Mouse (Mus musculus) left cerebral cortex, adult 2 months (tissue): Measurements from ENCODE around the gene Elp4. TPM values are rescaled to one million over a fixed set of nuclear protein-coding genes. Genes with fewer than 3 reads are reported as not detected.

ENCODE experiments used
- DNase-seq, 2 experiments: peaks; one replicate each; pipeline ENCODE4 v3.0.0; 2021 to 2022; ENCODE audit warnings: low spot score in 2 of 2, mixed read lengths in 1 of 2; ENCODE audit errors: extremely low spot score in 1 of 2
- H3K27ac ChIP-seq: fragments of 200-600 bp; 2 replicates; pipeline ENCODE4 v1.8.1; 2022
- H3K4me3 ChIP-seq: fragments of 200-600 bp; 2 replicates; pipeline ENCODE4 v1.8.1; 2022
- CTCF ChIP-seq: fragments of 200-600 bp; IDR thresholded peaks from 2 replicates; pipeline ENCODE4 v1.8.1; 2022; ENCODE audit warnings: antibody characterized with exemption, mild to moderate bottlenecking, moderate library complexity
- intact Hi-C: fragments of 180-260 bp; cut with DNase I; formaldehyde crosslinking; loops from one replicate; pipeline ENCODE4 v1.15.1; 2025
- total RNA-seq, 2 experiments: library from RNA; stranded (reverse); gene quantifications; 2 replicates each; pipeline ENCODE4 v1.2.3; 2021

Gene Elp4
- total RNA-seq, 2 experiments from 2014 or later, result 18.8 to 19.5 TPM

GRCm38 (mm10) chr2:105672596-105672960 is 231.8 kb downstream of the Elp4 start:
- intact Hi-C loops, result loop anchor here (5.0 kb wide), 3 partner anchors 230 to 545 kb away; partner anchors contain the start of genes Elp4, Immp1l and Wt1
- DNase-seq, result no peak
- TF ChIP-seq CTCF, result no peak
- Histone ChIP-seq H3K27ac (no peak overlapping the region), H3K4me3 (no peak overlapping the region)

GRCm38 (mm10) chr2:105671798-105672595 is 232.4 kb downstream of the Elp4 start:
- TF ChIP-seq CTCF, result no peak
- intact Hi-C loops, result loop anchor here (5.0 kb wide), 3 partner anchors 230 to 545 kb away; partner anchors contain the start of genes Elp4, Immp1l and Wt1
- H3K27ac ChIP-seq, result no peak overlapping the region
- no peak for DNase-seq
- no peak overlapping the region for H3K4me3 ChIP-seq

GRCm38 (mm10) chr2:105671116-105671797 is 233.1 kb downstream of the Elp4 start:
- Histone ChIP-seq H3K4me3 (no peak overlapping the region), H3K27ac (no peak overlapping the region)
- DNase-seq, result no peak
- intact Hi-C loops, result loop anchor here (5.0 kb wide), 3 partner anchors 231 to 544 kb away; partner anchors contain the start of genes Elp4, Immp1l and Wt1
- TF ChIP-seq CTCF, result no peak

- DNase-seq, result no peak
- H3K4me3 ChIP-seq, result no peak overlapping the region
- intact Hi-C loops, result loop anchor here (5.0 kb wide), 3 partner anchors 232 to 543 kb away; partner anchors contain the start of genes Elp4, Immp1l and Wt1
- H3K27ac ChIP-seq, result no peak overlapping the region
- no peak for TF ChIP-seq CTCF
Observed at GRCm38 (mm10) chr2:105670731-105671095, 233.7 kb downstream of the Elp4 start.

- TF ChIP-seq CTCF, result no peak
- no peak overlapping the region for H3K27ac ChIP-seq
- intact Hi-C loops, result loop anchor here (5.0 to 10.0 kb wide), 4 partner anchors 232 to 543 kb away; partner anchors contain the start of genes Elp4, Immp1l and Wt1
- no peak for DNase-seq
- H3K4me3 ChIP-seq, result no peak overlapping the region
Observed at GRCm38 (mm10) chr2:105669881-105670730, 234.3 kb downstream of the Elp4 start.

- DNase-seq, result no peak
- H3K27ac ChIP-seq, result no peak overlapping the region
- 0 out of 2 replicates have a peak overlapping the region, but pooled peaks have one; percentile 24 for H3K4me3 ChIP-seq
- intact Hi-C loops, result loop anchor here (10.0 kb wide), 1 partner anchor 525 kb away; no protein-coding TSS in a partner anchor
- TF ChIP-seq CTCF, result no peak
Observed at GRCm38 (mm10) chr2:105669371-105669861, 234.9 kb downstream of the Elp4 start.

GRCm38 (mm10) chr2:105668271-105669270 is 235.8 kb downstream of the Elp4 start, which contains the start of gene Pax6:
Gene Pax6 (plus strand): TSS chr2:105668900.
- Histone ChIP-seq H3K4me3 (peak within 1 kb of the TSS; percentile 24), H3K27ac (no peak within 1 kb of the TSS)
- no peak for TF ChIP-seq CTCF
- intact Hi-C loops, result loop anchor here (10.0 kb wide), 1 partner anchor 526 kb away; no protein-coding TSS in a partner anchor
- no peak for DNase-seq

DNA sequence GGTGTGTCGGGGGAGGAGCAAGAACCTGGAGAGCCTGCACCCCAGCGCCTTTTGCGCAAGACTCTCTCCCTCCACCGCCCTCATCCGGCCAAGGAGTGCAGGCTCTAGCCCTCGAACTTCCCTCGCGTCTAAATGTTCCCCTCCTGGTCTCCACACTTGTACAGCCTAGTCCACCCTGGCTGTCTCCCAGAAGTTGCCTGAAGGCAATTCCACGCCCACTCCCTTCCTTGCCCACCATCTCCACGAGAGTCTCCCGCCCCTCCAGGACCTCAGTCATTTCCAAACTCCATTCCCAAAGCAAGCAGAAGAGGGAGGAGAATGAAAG is 236.8 kb downstream of the Elp4 start:
- Histone ChIP-seq H3K4me3 (no peak overlapping the region), H3K27ac (no peak overlapping the region)
- no peak for DNase-seq
- no peak for TF ChIP-seq CTCF
- intact Hi-C loops, result loop anchor here (10.0 kb wide), 1 partner anchor 527 kb away; no protein-coding TSS in a partner anchor

GRCm38 (mm10) chr2:105666763-105667625 is 237.4 kb downstream of the Elp4 start:
- intact Hi-C loops, result loop anchor here (10.0 kb wide), 1 partner anchor 528 kb away; no protein-coding TSS in a partner anchor
- H3K4me3 ChIP-seq, result no peak overlapping the region

More at GRCm38 (mm10) chr2:105666763-105667625, 237.4 kb downstream of the Elp4 start:
- TF ChIP-seq CTCF, result no peak
- no peak for DNase-seq
- no peak overlapping the region for H3K27ac ChIP-seq
